Mouse (Mus musculus) embryonic fibroblast, embryonic 13.5 days (primary cell): ENCODE results near the gene Tmem143.

ENCODE experiments used
- CTCF ChIP-seq: IDR thresholded peaks from 2 replicates; pipeline ENCODE4 v1.5.1; 2011; ENCODE audit warnings: mild to moderate bottlenecking, control low read depth, low read length, moderate library complexity, borderline replicate concordance; ENCODE audit not compliant: insufficient read depth
- POLR2A ChIP-seq: IDR thresholded peaks from 2 replicates; pipeline ENCODE4 v1.6.1; 2011; ENCODE audit warnings: low read depth, mild to moderate bottlenecking, control low read depth, low read length, moderate library complexity

- TF ChIP-seq POLR2A (peak; percentile 57), CTCF (no peak)
Observed at GRCm38 (mm10) chr7:45873061-45873947, 23.4 kb upstream of the Tmem143 start.
